Mouse (Mus musculus): ENCODE results near the gene Gm11444. TPM values are rescaled to one million over a fixed set of nuclear protein-coding genes. Genes with fewer than 3 reads are reported as not detected.

The Gm11444 gene
- polyA plus RNA-seq, 1 experiment, result 8.4 TPM

DNA sequence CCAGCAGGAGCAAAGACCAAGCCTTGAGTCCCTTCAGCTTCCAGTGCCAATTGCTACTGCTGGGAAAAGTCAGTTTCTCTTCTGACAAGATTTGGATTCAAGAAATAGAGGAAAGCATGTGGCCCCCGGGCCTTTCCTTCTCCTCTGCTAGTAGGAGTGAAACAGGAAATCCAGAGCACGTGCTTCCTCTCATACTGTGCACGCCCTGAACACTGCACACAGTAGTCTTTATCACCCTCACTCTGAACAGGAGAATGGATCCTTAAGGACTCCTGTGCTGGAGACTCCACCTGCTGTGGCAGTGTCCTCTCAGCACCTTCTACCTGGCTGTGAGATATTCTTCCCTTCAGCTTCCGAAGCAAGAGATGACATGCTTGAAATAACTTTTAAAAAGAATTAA, 38.9 kb downstream of the Gm11444 start:
- Histone ChIP-seq H3K27ac (ENCODE audit: control insufficient read depth, insufficient read depth, low read depth, low read length) (no peak overlapping the region), H3K4me3 (ENCODE audit: control insufficient read depth, low read depth, low read length) (no peak overlapping the region), H3K36me3 (ENCODE audit: control insufficient read depth, insufficient read depth, low read length) (no peaks in the 10 kb centered on the region), H3K4me1 (ENCODE audit: control insufficient read depth, insufficient read depth, low read length) (no peaks in the 10 kb centered on the region), H3K27me3 (ENCODE audit: control insufficient read depth, insufficient read depth, low read length) (no peaks in the 10 kb centered on the region)
- TF ChIP-seq CTCF (IDR thresholded peaks at IDR 0.05; ENCODE audit: control insufficient read depth, insufficient read depth, insufficient replicate concordance, low read depth, low read length) (no peak), POLR2A (IDR thresholded peaks at IDR 0.05; ENCODE audit: control insufficient read depth, low read depth, low read length) (no peak)

DNA sequence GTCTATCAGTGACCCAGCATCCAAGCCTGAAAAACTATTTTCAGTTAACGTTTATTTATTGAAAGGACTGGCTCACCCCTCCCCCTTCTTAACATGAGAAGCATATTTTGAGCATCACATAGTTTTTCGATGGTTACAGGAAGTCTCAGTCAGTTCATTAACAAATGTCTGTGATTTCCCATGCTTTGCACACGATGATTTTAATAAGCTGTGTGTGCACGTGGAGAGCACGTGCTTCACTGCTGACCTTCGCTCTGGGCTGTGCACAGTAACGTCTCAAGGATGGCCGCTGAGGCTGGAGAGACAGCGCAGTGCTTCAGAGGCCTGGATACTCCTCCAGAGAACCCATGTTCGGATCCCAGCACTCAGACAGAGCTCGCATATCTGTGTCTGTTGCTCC, 42.8 kb downstream of the Gm11444 start:
- no peak overlapping the region for H3K4me3 ChIP-seq (ENCODE audit: control insufficient read depth, low read depth, low read length)
- H3K36me3 ChIP-seq (ENCODE audit: control insufficient read depth, insufficient read depth, low read length), result no peaks in the 10 kb centered on the region
- no peaks in the 10 kb centered on the region for H3K27me3 ChIP-seq (ENCODE audit: control insufficient read depth, insufficient read depth, low read length)
- TF ChIP-seq POLR2A (IDR thresholded peaks at IDR 0.05; ENCODE audit: control insufficient read depth, low read depth, low read length) (no peak), CTCF (IDR thresholded peaks at IDR 0.05; ENCODE audit: control insufficient read depth, insufficient read depth, insufficient replicate concordance, low read depth, low read length) (no peak)
- no peaks in the 10 kb centered on the region for H3K4me1 ChIP-seq (ENCODE audit: control insufficient read depth, insufficient read depth, low read length)
- H3K27ac ChIP-seq (ENCODE audit: control insufficient read depth, insufficient read depth, low read depth, low read length), result no peak overlapping the region

DNA sequence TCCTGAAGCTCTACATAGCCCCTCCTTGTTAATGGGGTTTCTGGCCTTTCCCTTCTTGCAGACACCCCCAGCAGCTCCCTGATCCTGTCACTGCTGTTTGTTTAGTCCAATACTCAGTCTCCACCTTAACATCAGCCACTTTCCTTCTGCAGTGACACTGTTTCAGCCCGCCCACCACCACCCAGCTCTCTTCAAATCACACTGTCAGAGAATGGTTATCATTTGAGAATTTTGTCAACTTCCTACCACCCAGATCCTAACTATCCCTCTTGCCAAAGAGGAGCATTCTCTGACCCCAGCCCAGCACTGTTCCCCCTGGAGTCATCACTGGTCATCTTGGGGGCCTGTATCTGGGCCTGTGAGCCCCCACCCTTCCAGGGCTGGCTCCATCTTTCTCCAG, 44.4 kb downstream of the Gm11444 start:
- Histone ChIP-seq H3K27ac (ENCODE audit: control insufficient read depth, insufficient read depth, low read depth, low read length) (no peak overlapping the region), H3K4me1 (ENCODE audit: control insufficient read depth, insufficient read depth, low read length) (no peaks in the 10 kb centered on the region), H3K36me3 (ENCODE audit: control insufficient read depth, insufficient read depth, low read length) (no peaks in the 10 kb centered on the region), H3K27me3 (ENCODE audit: control insufficient read depth, insufficient read depth, low read length) (no peaks in the 10 kb centered on the region), H3K4me3 (ENCODE audit: control insufficient read depth, low read depth, low read length) (no peak overlapping the region)
- TF ChIP-seq POLR2A (IDR thresholded peaks at IDR 0.05; ENCODE audit: control insufficient read depth, low read depth, low read length), result no peak
- no peak for TF ChIP-seq CTCF (IDR thresholded peaks at IDR 0.05; ENCODE audit: control insufficient read depth, insufficient read depth, insufficient replicate concordance, low read depth, low read length)

DNA sequence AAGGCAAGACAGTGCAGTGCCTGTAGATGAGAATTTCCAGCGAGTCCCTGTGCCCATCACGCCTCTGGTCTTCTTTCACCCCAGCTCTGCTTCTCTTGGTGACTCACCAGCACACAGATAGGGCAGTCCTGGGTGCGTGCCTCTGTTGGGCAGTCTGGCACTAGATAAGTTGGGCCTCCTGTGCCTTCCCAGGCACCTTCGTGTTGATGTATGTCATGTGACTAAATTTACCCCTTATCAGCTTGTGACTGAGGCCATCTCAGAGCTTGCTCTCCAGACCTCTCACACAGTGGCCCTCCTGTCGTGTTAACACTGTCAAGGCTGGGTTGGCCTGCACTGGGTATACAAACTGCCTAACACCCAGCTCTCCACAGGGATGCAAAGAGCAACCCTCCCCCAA, 46.1 kb downstream of the Gm11444 start:
- Histone ChIP-seq H3K27ac (ENCODE audit: control insufficient read depth, insufficient read depth, low read depth, low read length) (no peak overlapping the region), H3K4me3 (ENCODE audit: control insufficient read depth, low read depth, low read length) (no peak overlapping the region), H3K36me3 (ENCODE audit: control insufficient read depth, insufficient read depth, low read length) (no peaks in the 10 kb centered on the region), H3K4me1 (ENCODE audit: control insufficient read depth, insufficient read depth, low read length) (no peaks in the 10 kb centered on the region), H3K27me3 (ENCODE audit: control insufficient read depth, insufficient read depth, low read length) (no peaks in the 10 kb centered on the region)
- no peak for TF ChIP-seq POLR2A (IDR thresholded peaks at IDR 0.05; ENCODE audit: control insufficient read depth, low read depth, low read length)
- no peak for TF ChIP-seq CTCF (IDR thresholded peaks at IDR 0.05; ENCODE audit: control insufficient read depth, insufficient read depth, insufficient replicate concordance, low read depth, low read length)

DNA sequence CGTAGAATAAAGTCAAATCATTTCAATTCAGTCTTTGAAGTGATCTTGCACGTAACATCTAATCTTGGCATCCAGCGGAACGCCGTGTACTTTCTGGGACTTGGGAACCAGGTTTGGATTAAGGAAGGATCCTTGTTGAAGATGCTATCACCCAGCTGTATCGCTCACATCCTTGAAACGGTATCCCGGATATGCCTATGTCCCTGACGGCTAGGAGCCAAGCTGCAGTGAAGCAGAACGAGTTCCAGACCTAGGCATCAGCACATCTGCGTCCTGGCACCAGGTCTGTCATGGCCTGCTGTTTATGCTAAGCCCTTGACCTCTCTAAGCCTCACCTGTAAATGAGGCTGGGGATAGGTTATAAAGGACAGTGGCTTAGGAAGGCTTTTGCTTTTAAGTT, 49.8 kb downstream of the Gm11444 start:
- Histone ChIP-seq H3K4me1 (ENCODE audit: control insufficient read depth, insufficient read depth, low read length) (no peaks in the 10 kb centered on the region), H3K4me3 (ENCODE audit: control insufficient read depth, low read depth, low read length) (no peak overlapping the region), H3K27ac (ENCODE audit: control insufficient read depth, insufficient read depth, low read depth, low read length) (no peak overlapping the region), H3K27me3 (ENCODE audit: control insufficient read depth, insufficient read depth, low read length) (no peaks in the 10 kb centered on the region), H3K36me3 (ENCODE audit: control insufficient read depth, insufficient read depth, low read length) (no peaks in the 10 kb centered on the region)
- TF ChIP-seq CTCF (IDR thresholded peaks at IDR 0.05; ENCODE audit: control insufficient read depth, insufficient read depth, insufficient replicate concordance, low read depth, low read length) (no peak), POLR2A (IDR thresholded peaks at IDR 0.05; ENCODE audit: control insufficient read depth, low read depth, low read length) (no peak)

DNA sequence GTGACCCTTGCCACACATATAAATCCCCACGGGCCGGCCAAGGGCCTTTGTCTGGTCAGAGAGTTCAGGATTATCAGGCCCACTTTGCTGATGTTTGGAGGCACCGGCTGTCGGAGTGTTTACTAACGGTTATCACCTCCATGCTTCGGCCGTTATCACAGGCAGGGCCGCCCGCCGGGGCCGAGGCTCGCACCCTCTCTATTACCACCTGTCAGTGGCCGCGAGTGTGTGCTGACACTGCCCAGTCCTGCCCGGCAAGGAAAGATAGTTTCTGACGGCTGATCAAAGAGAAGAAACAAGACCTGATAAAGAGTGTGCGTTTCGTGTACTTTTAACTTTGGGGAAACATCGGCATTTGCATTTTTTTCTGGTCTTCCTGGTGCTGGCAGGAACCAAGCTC, 50.3 kb downstream of the Gm11444 start:
- H3K27ac ChIP-seq (ENCODE audit: control insufficient read depth, insufficient read depth, low read depth, low read length), result no peak overlapping the region
- no peak overlapping the region for H3K4me3 ChIP-seq (ENCODE audit: control insufficient read depth, low read depth, low read length)
- no peaks in the 10 kb centered on the region for H3K36me3 ChIP-seq (ENCODE audit: control insufficient read depth, insufficient read depth, low read length)
- TF ChIP-seq POLR2A (IDR thresholded peaks at IDR 0.05; ENCODE audit: control insufficient read depth, low read depth, low read length), result no peak
- TF ChIP-seq CTCF (IDR thresholded peaks at IDR 0.05; ENCODE audit: control insufficient read depth, insufficient read depth, insufficient replicate concordance, low read depth, low read length), result no peak
- H3K27me3 ChIP-seq (ENCODE audit: control insufficient read depth, insufficient read depth, low read length), result no peaks in the 10 kb centered on the region
- no peaks in the 10 kb centered on the region for H3K4me1 ChIP-seq (ENCODE audit: control insufficient read depth, insufficient read depth, low read length)

DNA sequence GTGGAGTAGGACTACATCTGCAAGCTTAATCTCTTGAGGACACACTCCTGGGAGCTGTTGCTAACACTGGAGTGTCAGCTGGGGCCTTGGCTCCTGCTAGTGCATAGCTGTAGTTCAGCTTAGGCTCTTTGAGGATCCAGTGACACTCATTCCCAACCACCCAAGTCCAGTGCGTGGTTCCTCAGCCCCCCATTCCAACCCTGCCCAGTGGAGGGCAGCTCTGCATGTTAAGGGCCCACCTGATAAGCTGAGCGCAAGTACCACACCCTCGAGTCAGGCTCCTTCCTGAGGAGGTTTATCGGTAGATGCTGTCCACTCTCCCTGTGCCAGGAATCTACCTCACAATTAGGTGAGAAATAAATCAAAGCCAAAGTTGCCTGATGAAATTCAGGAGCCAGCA, 50.7 kb downstream of the Gm11444 start:
- Histone ChIP-seq H3K27me3 (ENCODE audit: control insufficient read depth, insufficient read depth, low read length) (no peaks in the 10 kb centered on the region), H3K27ac (ENCODE audit: control insufficient read depth, insufficient read depth, low read depth, low read length) (no peak overlapping the region), H3K36me3 (ENCODE audit: control insufficient read depth, insufficient read depth, low read length) (no peaks in the 10 kb centered on the region), H3K4me3 (ENCODE audit: control insufficient read depth, low read depth, low read length) (no peak overlapping the region), H3K4me1 (ENCODE audit: control insufficient read depth, insufficient read depth, low read length) (no peaks in the 10 kb centered on the region)
- TF ChIP-seq POLR2A (IDR thresholded peaks at IDR 0.05; ENCODE audit: control insufficient read depth, low read depth, low read length), result no peak

Other genes with a start within 250 kb of the Gm11444 start
- gene Tbx2, start 17.8 kb downstream of the Gm11444 start, polyA plus RNA-seq (2012; rRNA removed), result 2.3 and 4.0 TPM in 2 replicates
- 0.61 TPM in 2 replicates for gene Tbx4, start 36.1 kb upstream of the Gm11444 start, polyA plus RNA-seq (2012; rRNA removed)

All from testis, adult 2 months (tissue).